Mouse (Mus musculus): Measurements from ENCODE around the gene Golga4.

DNA sequence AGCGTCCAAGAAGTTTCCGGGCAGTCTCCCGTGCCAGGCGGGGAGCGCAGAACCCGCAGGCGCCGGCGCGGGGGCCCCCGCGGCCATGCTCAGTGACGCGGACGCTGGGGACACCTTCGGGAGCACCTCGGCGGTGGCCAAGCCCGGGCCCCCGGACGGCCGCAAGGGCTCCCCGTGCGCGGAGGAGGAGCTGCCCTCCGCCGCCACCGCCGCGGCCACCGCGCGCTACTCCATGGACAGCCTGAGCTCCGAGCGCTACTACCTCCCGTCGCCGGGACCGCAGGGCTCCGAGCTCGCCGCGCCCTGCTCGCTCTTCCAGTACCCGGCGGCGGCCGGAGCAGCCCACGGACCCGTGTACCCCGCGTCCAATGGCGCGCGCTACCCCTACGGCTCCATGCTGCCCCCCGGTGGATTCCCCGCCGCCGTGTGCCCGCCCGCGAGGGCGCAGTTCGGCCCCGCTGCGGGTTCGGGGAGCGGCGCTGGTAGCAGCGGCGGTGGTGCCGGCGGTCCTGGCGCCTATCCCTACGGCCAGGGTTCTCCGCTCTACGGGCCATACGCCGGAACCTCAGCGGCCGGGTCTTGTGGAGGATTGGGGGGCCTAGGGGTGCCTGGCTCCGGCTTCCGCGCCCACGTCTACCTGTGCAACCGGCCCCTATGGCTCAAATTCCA, 27.1 kb upstream of the Golga4 start:
- no peak for TF ChIP-seq GATA1 (IDR thresholded peaks at IDR 0.05; ENCODE audit: borderline replicate concordance, low read length)
- no peak for TF ChIP-seq FLI1 (IDR thresholded peaks at IDR 0.05; ENCODE audit: low read length)
